Mouse (Mus musculus): ENCODE data around the gene Ube2cbp.

GRCm38 (mm10) chr9:86319516-86320140, 145.1 kb downstream of the Ube2cbp start:
- no peak for TF ChIP-seq CTCF (IDR thresholded peaks at IDR 0.05)
- TF ChIP-seq EP300 (IDR thresholded peaks at IDR 0.05) = no peak
